Mouse (Mus musculus) CH12F3 (cell line): ENCODE results near the gene Fam205c.
"Not testable (repeated sequence)": the region's sequence is repeated elsewhere in the genome, so short reads cannot be mapped to it uniquely, and the experiment has no call there.

Experiments used
- in situ Hi-C: fragments of 300-500 bp; cut with MboI; formaldehyde crosslinking; loops from 2 replicates; pipeline ENCODE4 v1.14.3; 2020; ENCODE audit warnings: low sequenced_read_pairs

The Fam205c gene

DNA sequence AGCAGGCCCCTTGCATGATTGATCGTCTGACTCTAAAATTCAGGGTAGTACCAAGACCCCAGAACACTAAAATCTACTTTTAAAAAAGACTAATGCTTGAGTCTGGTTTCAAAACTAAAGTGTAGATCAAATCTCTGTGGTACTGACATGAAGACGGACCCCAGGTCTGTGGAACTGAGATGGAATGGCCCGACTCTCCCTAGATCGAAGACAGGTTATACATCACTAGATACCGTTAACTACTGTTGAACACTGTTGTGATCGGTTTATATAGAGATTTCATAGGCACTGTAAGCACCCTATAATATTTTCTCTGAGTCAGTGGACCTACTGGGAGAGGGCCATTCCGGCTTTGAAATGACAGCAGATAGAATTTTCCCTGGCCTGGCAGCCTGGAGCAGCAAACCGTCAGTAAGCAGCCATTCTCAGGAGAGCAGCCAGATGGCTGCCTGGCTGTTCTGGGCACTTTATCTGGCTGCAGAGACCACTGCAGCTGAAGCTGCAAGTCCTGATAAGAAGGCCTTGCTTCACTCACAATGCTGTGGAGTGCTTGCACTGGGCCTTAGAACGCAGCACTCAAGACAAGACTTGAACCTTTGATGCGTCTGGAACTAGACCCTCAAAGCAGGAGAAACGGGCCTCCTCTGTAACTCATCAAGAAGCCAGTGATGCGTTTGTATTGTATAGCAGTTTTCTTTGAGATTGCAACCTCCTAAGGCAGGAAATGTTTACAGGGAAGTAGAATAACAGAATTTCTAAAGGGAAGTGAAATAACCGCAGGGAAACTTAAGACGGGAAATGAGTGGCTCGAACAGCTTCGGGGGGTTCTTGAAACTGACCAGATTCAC lies 6.0 kb upstream of the Fam205c start:
- in situ Hi-C loops, result no loop called here

DNA sequence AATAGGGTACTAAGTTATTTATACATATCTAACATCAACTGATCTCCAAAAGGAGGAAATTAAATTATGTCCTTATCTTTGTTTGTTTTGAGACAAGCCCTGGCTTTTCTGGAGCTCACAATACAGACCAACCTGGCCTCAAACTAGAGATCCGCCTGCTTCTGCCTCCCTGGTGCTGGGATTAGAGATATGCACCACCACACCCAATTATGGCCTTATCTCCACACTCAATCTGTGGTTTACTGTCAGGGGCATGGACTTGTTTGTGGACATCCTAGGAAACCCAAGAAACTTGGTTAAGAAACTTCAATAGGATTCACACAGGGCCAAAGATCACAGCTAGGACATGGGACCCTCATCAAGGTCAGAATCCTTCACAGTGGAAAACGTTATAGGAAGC lies 3.6 kb upstream of the Fam205c start:
- in situ Hi-C loops, result no loop called here

GRCm38 (mm10) chr4:42876586-42877291 lies 2.7 kb upstream of the Fam205c start:
- in situ Hi-C loops, result no loop called here

GRCm38 (mm10) chr4:42872746-42873435 lies 1.1 kb downstream of the Fam205c start:
- in situ Hi-C loops, result loop anchor here (5.0 kb wide), 1 partner anchor 89 kb away; no protein-coding TSS in a partner anchor

DNA sequence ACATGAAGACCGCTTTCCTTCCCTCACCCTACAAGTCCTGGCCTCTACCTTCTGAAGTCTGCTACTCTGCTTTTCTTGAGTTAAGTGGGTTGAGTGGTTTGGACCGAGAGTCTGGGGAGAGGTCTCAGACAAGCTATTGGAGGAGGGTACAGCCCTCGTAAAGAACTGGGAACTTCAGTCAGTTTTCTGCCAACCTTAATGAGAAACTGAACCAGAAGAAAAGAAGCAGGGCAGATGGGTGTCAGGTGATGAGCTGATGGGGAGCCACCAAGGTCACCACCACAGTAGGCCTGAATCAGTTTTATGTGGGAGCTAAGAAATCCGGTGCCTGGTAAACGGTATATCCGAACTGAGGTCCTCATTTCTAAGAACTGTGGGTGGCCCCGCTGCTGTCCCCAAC lies 1.9 kb downstream of the Fam205c start:
- in situ Hi-C loops, result loop anchor here (5.0 kb wide), 1 partner anchor 90 kb away; no protein-coding TSS in a partner anchor

- in situ Hi-C loops, result loop anchor here (5.0 kb wide), 1 partner anchor 92 kb away; no protein-coding TSS in a partner anchor
Observed at GRCm38 (mm10) chr4:42870748-42871147, 3.3 kb downstream of the Fam205c start.

GRCm38 (mm10) chr4:42868193-42868592 lies 5.8 kb downstream of the Fam205c start:
- in situ Hi-C loops, result no loop called here

GRCm38 (mm10) chr4:42867390-42867789 lies 6.6 kb downstream of the Fam205c start:
- in situ Hi-C loops, result no loop called here

DNA sequence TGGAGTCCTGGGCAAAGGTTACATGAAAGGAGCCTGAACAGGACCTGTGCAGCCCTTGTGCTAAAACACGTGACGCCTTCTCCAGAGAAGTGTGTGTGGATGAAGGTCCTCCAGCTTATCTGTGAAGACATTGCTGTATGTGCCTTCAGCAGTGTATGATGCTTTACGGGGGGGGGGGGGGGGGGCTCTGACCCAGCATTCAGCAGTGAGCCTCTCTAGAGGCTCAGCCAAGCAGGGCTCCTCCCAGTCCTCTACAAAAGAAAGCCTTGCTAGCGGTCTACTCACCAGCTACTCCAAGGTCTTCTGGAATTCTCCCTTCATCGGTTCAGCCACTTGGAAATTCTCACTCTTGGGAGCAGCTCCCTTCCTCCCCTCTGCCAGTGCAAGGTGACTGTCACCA lies 10.5 kb downstream of the Fam205c start:
- in situ Hi-C loops, result not testable (repeated sequence)

- in situ Hi-C loops, result not testable (repeated sequence)
Observed at GRCm38 (mm10) chr4:42860483-42860882, 13.6 kb downstream of the Fam205c start.

DNA sequence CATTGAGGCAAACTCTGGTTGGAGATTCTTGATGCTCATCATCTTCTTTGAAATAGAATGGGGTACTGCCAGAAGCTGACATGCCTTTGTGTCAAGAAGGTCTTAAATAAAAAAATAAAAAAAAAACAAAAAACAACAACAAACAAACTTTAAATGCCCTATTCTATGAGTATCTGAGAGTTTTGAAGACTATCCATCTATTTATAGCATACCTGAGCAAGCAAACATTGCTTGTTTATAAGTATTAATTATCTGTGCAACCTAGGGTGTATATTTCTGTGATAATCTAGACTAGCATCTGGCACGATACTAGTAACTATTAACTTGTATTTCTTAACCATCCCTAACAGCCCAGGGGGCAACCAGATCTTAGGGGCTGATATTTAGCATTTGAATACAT lies 17.4 kb downstream of the Fam205c start, which contains the start of gene Gm12394:
Gene Gm12394 (minus strand): TSS at position 101 of the 400 bp plus-strand sequence.
- in situ Hi-C loops, result not testable (repeated sequence)

- in situ Hi-C loops, result not testable (repeated sequence)
Observed at GRCm38 (mm10) chr4:42853788-42854187, 20.2 kb downstream of the Fam205c start, which contains the start of gene Fam205a1. Gene Fam205a1, minus strand, starts transcription at chr4:42853888.
